Mouse (Mus musculus) midbrain, embryonic 11.5 days (tissue): ENCODE data around the gene Yipf3. TPM values are rescaled to one million over a fixed set of nuclear protein-coding genes. Genes with fewer than 3 reads are reported as not detected.
A peak's percentile ranks its signal among the peaks of the same experiment; 100 is the strongest.

ENCODE experiments used
- ATAC-seq: fragments of 200-750 bp; cut with Nextera tagmentation; 2 replicates; pipeline ENCODE4 v1.8.0; 2017; ENCODE audit warnings: moderate TSS enrichment, moderate library complexity; ENCODE audit not compliant: low FRiP score
- DNase-seq: peaks from one replicate; pipeline ENCODE4 v3.0.0; 2015; ENCODE audit warnings: low spot score; ENCODE audit errors: missing footprints
- H3K27ac ChIP-seq: fragments of 300-500 bp; sonication (generic); 2 replicates; pipeline ENCODE4 v1.5.1; 2014; ENCODE audit warnings: low read depth, low read length
- H3K27me3 ChIP-seq: fragments of 300-500 bp; sonication (generic); 2 replicates; pipeline ENCODE4 v1.6.1; 2014; ENCODE audit warnings: mild to moderate bottlenecking, low read length, moderate library complexity, mixed read lengths; ENCODE audit not compliant: control insufficient read depth, insufficient read depth
- H3K36me3 ChIP-seq: fragments of 300-500 bp; sonication (generic); 2 replicates; pipeline ENCODE4 v1.6.1; 2014; ENCODE audit warnings: mild to moderate bottlenecking, low read length, moderate library complexity, mixed read lengths; ENCODE audit not compliant: control insufficient read depth, insufficient read depth
- H3K4me1 ChIP-seq: fragments of 300-500 bp; sonication (generic); 2 replicates; pipeline ENCODE4 v1.6.1; 2014; ENCODE audit warnings: low read length; ENCODE audit not compliant: control insufficient read depth, insufficient read depth
- H3K4me2 ChIP-seq: fragments of 300-500 bp; sonication (generic); 2 replicates; pipeline ENCODE4 v1.6.1; 2014; ENCODE audit warnings: mild to moderate bottlenecking, moderate library complexity
- H3K4me3 ChIP-seq: fragments of 300-500 bp; sonication (generic); 2 replicates; pipeline ENCODE4 v1.5.1; 2014; ENCODE audit warnings: low read depth, low read length
- H3K9ac ChIP-seq: fragments of 300-500 bp; sonication (generic); 2 replicates; pipeline ENCODE4 v1.6.1; 2014; ENCODE audit warnings: low read length
- H3K9me3 ChIP-seq: fragments of 300-500 bp; sonication (generic); 2 replicates; pipeline ENCODE4 v1.6.1; 2016; ENCODE audit warnings: low read length; ENCODE audit not compliant: control insufficient read depth
- WGBS: fragments of 180-500 bp; shearing (Covaris S2); extraction: QIAGEN DNeasy Blood & Tissue Kit; methylation state at CpG from one replicate; pipeline ENCODE4 v1.1.7; 2014; 5-methylcytosine and 5-hydroxymethylcytosine counted together
- polyA plus RNA-seq: library from polyadenylated mRNA; unstranded; fragments of >200 nt; fragmentation: Nextera tagmentation; extraction: Ambion mirVana; gene quantifications from 2 replicates; pipeline ENCODE4 v1.2.1, GENCODE M21; 2014

Gene Yipf3
- polyA plus RNA-seq, 1 experiment from 2014 or later: 67.6 TPM

- no peaks in the 10 kb centered on the region for H3K9me3 ChIP-seq
- no peak overlapping the region for H3K27ac ChIP-seq
- no peak for ATAC-seq
- peaks cover 27% of the 10 kb centered on the region; the same call in 1 of the 2 replicates for H3K36me3 ChIP-seq
- H3K4me2 ChIP-seq: no peak overlapping the region
- H3K27me3 ChIP-seq: no peaks in the 10 kb centered on the region
- H3K4me1 ChIP-seq: no peaks in the 10 kb centered on the region
- 94% methylated on average over 6 of the region's 6 CpGs for WGBS
- no peak overlapping the region for H3K4me3 ChIP-seq
- DNase-seq: no peak
- H3K9ac ChIP-seq: no peak overlapping the region
These were observed 10.8 kb upstream of the Yipf3 start for GRCm38 (mm10) chr17:46237079-46237478.

- Histone ChIP-seq H3K9ac (no peak overlapping the region), H3K9me3 (no peaks in the 10 kb centered on the region), H3K4me3 (no peak overlapping the region), H3K27me3 (no peaks in the 10 kb centered on the region), H3K36me3 (peaks cover 29% of the 10 kb centered on the region), H3K27ac (no peak overlapping the region), H3K4me2 (no peak overlapping the region), H3K4me1 (no peaks in the 10 kb centered on the region)
- no peak for DNase-seq
- ATAC-seq: no peak
- 87% methylated on average over 5 of the region's 5 CpGs for WGBS
These were observed 10.4 kb upstream of the Yipf3 start for GRCm38 (mm10) chr17:46237480-46237879.

GRCm38 (mm10) chr17:46239516-46240114, 8.3 kb upstream of the Yipf3 start:
- WGBS: 94% methylated on average over 15 of the region's 15 CpGs
- Histone ChIP-seq H3K27ac (no peak overlapping the region), H3K27me3 (no peaks in the 10 kb centered on the region), H3K4me1 (no peaks in the 10 kb centered on the region), H3K36me3 (peaks cover 38% of the 10 kb centered on the region), H3K4me3 (no peak overlapping the region), H3K9ac (no peak overlapping the region), H3K9me3 (no peaks in the 10 kb centered on the region), H3K4me2 (no peak overlapping the region)
- no peak for DNase-seq
- no peak for ATAC-seq

GRCm38 (mm10) chr17:46241471-46241870, 6.4 kb upstream of the Yipf3 start:
- Histone ChIP-seq H3K4me3 (no peak overlapping the region), H3K27ac (no peak overlapping the region), H3K27me3 (no peaks in the 10 kb centered on the region), H3K4me2 (no peak overlapping the region), H3K9ac (no peak overlapping the region), H3K4me1 (no peaks in the 10 kb centered on the region; the same call in 1 of the 2 replicates), H3K36me3 (peaks cover 45% of the 10 kb centered on the region), H3K9me3 (no peaks in the 10 kb centered on the region)
- ATAC-seq: no peak
- WGBS: 87% methylated on average over 11 of the region's 11 CpGs
- no peak for DNase-seq

- DNase-seq: no peak
- H3K27me3 ChIP-seq: no peaks in the 10 kb centered on the region
- no peak overlapping the region for H3K4me3 ChIP-seq
- H3K9ac ChIP-seq: no peak overlapping the region
- ATAC-seq: no peak
- 89% methylated on average over 13 of the region's 13 CpGs for WGBS
- H3K9me3 ChIP-seq: no peaks in the 10 kb centered on the region
- H3K27ac ChIP-seq: no peak overlapping the region
- peaks cover 40% of the 10 kb centered on the region for H3K36me3 ChIP-seq
- no peak overlapping the region for H3K4me2 ChIP-seq
- H3K4me1 ChIP-seq: peaks cover 7% of the 10 kb centered on the region
These were observed 5.6 kb upstream of the Yipf3 start for GRCm38 (mm10) chr17:46242274-46242673.

GRCm38 (mm10) chr17:46242993-46243392, 4.9 kb upstream of the Yipf3 start:
- Histone ChIP-seq H3K27ac (no peak overlapping the region), H3K9ac (no peak overlapping the region), H3K4me1 (peaks cover 7% of the 10 kb centered on the region), H3K4me3 (no peak overlapping the region), H3K27me3 (no peaks in the 10 kb centered on the region), H3K9me3 (no peaks in the 10 kb centered on the region), H3K36me3 (peaks cover 36% of the 10 kb centered on the region), H3K4me2 (no peak overlapping the region)
- WGBS: 87% methylated on average over 4 of the region's 4 CpGs
- ATAC-seq (no peak), DNase-seq (no peak)

GRCm38 (mm10) chr17:46243624-46244023, 4.3 kb upstream of the Yipf3 start:
- Histone ChIP-seq H3K4me1 (peaks cover 9% of the 10 kb centered on the region), H3K27me3 (no peaks in the 10 kb centered on the region), H3K27ac (no peak overlapping the region), H3K4me2 (no peak overlapping the region), H3K4me3 (no peak overlapping the region), H3K9me3 (no peaks in the 10 kb centered on the region), H3K36me3 (peaks cover 36% of the 10 kb centered on the region), H3K9ac (no peak overlapping the region)
- WGBS: 90% methylated on average over 2 of the region's 2 CpGs
- ATAC-seq: no peak
- no peak for DNase-seq

- H3K36me3 ChIP-seq: peaks cover 34% of the 10 kb centered on the region
These were observed 3.3 kb upstream of the Yipf3 start for GRCm38 (mm10) chr17:46244579-46244978.

GRCm38 (mm10) chr17:46248189-46248522, 276 bp downstream of the Yipf3 start:
- peaks cover 34% of the 10 kb centered on the region for H3K36me3 ChIP-seq
- 1% methylated on average over 37 of the region's 37 CpGs for WGBS
- H3K27me3 ChIP-seq: no peaks in the 10 kb centered on the region
- H3K27ac ChIP-seq: no peak overlapping the region
- H3K4me1 ChIP-seq: peaks cover 15% of the 10 kb centered on the region
- H3K4me2 ChIP-seq: peak overlapping the region; percentile 95
- peak overlapping the region; percentile 93 for H3K9ac ChIP-seq
- peak overlapping the region; percentile 97 for H3K4me3 ChIP-seq
- no peaks in the 10 kb centered on the region for H3K9me3 ChIP-seq
- no peak for DNase-seq
- ATAC-seq: peak; percentile 58

More at GRCm38 (mm10) chr17:46244579-46244978, 3.3 kb upstream of the Yipf3 start:
- Histone ChIP-seq H3K4me3 (no peak overlapping the region), H3K27ac (no peak overlapping the region), H3K4me2 (no peak overlapping the region), H3K9me3 (no peaks in the 10 kb centered on the region), H3K9ac (no peak overlapping the region), H3K27me3 (no peaks in the 10 kb centered on the region), H3K4me1 (peaks cover 15% of the 10 kb centered on the region)
- DNase-seq: no peak
- 90% methylated on average over 10 of the region's 10 CpGs for WGBS
- ATAC-seq: no peak
